Comparison of ENCODE assay signal across 9 mouse cellular contexts in the genomic region with DNA sequence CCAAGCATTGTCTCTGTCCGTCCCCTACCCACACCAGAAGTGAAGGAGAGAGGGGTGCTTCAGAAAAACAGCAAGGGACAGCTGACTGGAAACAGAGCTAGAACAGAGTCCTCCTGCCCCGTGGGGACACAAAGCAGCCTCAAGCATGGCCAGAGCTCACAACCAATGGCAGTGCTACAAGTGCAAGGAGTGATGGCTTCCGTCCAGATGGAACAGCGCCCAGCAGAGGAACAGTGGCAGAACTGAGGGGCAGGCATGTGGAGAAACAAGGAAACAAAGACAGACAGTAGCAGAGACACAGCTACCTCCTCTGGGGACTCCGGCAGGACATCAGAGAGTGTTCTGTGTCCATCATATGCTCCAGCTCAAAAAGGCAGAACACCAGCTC. TPM values are rescaled to one million over a fixed set of nuclear protein-coding genes. Genes with fewer than 3 reads are reported as not detected.
A peak's percentile ranks its signal among the peaks of the same experiment; 100 is the strongest.
DNase-seq lines count a peak whose midpoint lies in the region; ATAC-seq and TF ChIP-seq lines count a peak whose summit lies in the region.
"Had no signal": no experiment of that assay in that cellular context is flagged by ENCODE, and none has a peak within 500 bp of the region (broad histone marks: within the 10 kb centered on the region; RNA-seq: fewer than 3 reads in every experiment).

No protein-coding gene starts in this region.

- WGBS in kidney, adult 2 months, result 31% methylated on average over 5 of the region's 5 CpGs
- 78% methylated on average over 5 of the region's 5 CpGs for WGBS in kidney, embryonic 14.5 days
- WGBS in heart, embryonic 13.5 days, result 27% methylated on average over 5 of the region's 5 CpGs

- H3K4me2 ChIP-seq in kidney, embryonic 14.5 days (replicated peaks; ENCODE audit: low read depth, low read length), result no peak overlapping the region
- peak overlapping the region; percentile 54 for H3K4me2 ChIP-seq in heart, embryonic 13.5 days

- TF ChIP-seq POLR2A in kidney, adult 2 months (IDR thresholded peaks at IDR 0.05; ENCODE audit: low read depth, low read length), result no peak

- DNase-seq in kidney, adult 2 months, result peak; percentile 93
- DNase-seq in cerebellum, postnatal 4 days (ENCODE audit: low spot score in 2 of 2), result peak; percentile 75 to 95
- DNase-seq in layer of hippocampus, adult 11-12 months (ENCODE audit: low spot score), result peak; percentile 87
- DNase-seq in lung, postnatal 10 days, result peak; percentile 88
- DNase-seq in right cerebral cortex, postnatal 36 days (ENCODE audit: low spot score in 2 of 2), result peak; percentile 56 to 65
- no peak for DNase-seq in thymus, postnatal 25 days

- H3K27me3 ChIP-seq in kidney, adult 2 months (replicated peaks; ENCODE audit: control insufficient read depth, insufficient read depth, low read length), result no peaks in the 10 kb centered on the region
- H3K27me3 ChIP-seq in kidney, embryonic 14.5 days (ENCODE audit: control insufficient read depth, insufficient read depth, low read length), result no peaks in the 10 kb centered on the region
- H3K27me3 ChIP-seq in heart, embryonic 13.5 days (replicated peaks), result no peaks in the 10 kb centered on the region

- H3K9me3 ChIP-seq in kidney, embryonic 14.5 days (ENCODE audit: control insufficient read depth, low read length), result no peaks in the 10 kb centered on the region
- H3K9me3 ChIP-seq in heart, embryonic 13.5 days, result no peaks in the 10 kb centered on the region

- peaks cover 11% of the 10 kb centered on the region; the same call in 1 of the 2 replicates for H3K4me1 ChIP-seq in kidney, adult 2 months (ENCODE audit: control insufficient read depth, insufficient read depth, low read length)
- no peaks in the 10 kb centered on the region for H3K4me1 ChIP-seq in kidney, embryonic 14.5 days (ENCODE audit: control insufficient read depth, insufficient read depth, low read length)
- H3K4me1 ChIP-seq in heart, embryonic 13.5 days, result peaks cover 51% of the 10 kb centered on the region

- no peak for ATAC-seq in kidney, embryonic 14.5 days (ENCODE audit: low FRiP score, low TSS enrichment)
- ATAC-seq in heart, embryonic 13.5 days (ENCODE audit: extremely low read depth, insufficient number of reproducible peaks, low FRiP score, low TSS enrichment), result peak; percentile 62; the same call in 1 of the 2 replicates

- peak overlapping the region; percentile 41; the same call in 1 of the 2 replicates for H3K27ac ChIP-seq in kidney, adult 2 months (ENCODE audit: insufficient read depth, low read depth, low read length)
- no peak overlapping the region for H3K27ac ChIP-seq in kidney, embryonic 14.5 days (ENCODE audit: low read depth, low read length)
- peak overlapping the region; percentile 95 for H3K27ac ChIP-seq in heart, embryonic 13.5 days (replicated peaks)
- H3K27ac ChIP-seq: macrophage had no signal

- H3K36me3 ChIP-seq in kidney, adult 2 months (ENCODE audit: control insufficient read depth, insufficient read depth, low read length), result no peaks in the 10 kb centered on the region
- no peaks in the 10 kb centered on the region for H3K36me3 ChIP-seq in kidney, embryonic 14.5 days (ENCODE audit: control insufficient read depth, insufficient read depth, low read length)
- H3K36me3 ChIP-seq in heart, embryonic 13.5 days, result no peaks in the 10 kb centered on the region

- no peak overlapping the region for H3K4me3 ChIP-seq in kidney, adult 2 months (ENCODE audit: insufficient read depth, low read depth, low read length)
- no peak overlapping the region for H3K4me3 ChIP-seq in kidney, embryonic 14.5 days (ENCODE audit: low read length)
- peak overlapping the region; percentile 20; the same call in 1 of the 2 replicates for H3K4me3 ChIP-seq in heart, embryonic 13.5 days

- no peak for TF ChIP-seq CTCF in kidney, adult 2 months (conservative IDR thresholded peaks at IDR 0.05; ENCODE audit: insufficient read depth, insufficient read length, low read depth, low read length)

- no peak overlapping the region for H3K9ac ChIP-seq in kidney, embryonic 14.5 days (ENCODE audit: low read depth, low read length)
- peak overlapping the region; percentile 62 for H3K9ac ChIP-seq in heart, embryonic 13.5 days

RNA-seq across cellular contexts. Expression of a gene that starts 26.1 kb away (rescaled TPM):
- polyA plus RNA-seq in kidney, adult 2 months (2012; rRNA removed), result 454 and 517 TPM in 2 replicates
- polyA plus RNA-seq in kidney, embryonic 14.5 days (2014; fragmentation: Nextera tagmentation; extraction: Ambion mirVana), result 15.0 and 24.2 TPM in 2 replicates
- 11.0 and 12.3 TPM in 2 replicates for polyA plus RNA-seq in heart, embryonic 13.5 days (2015; fragmentation: Nextera tagmentation; extraction: Ambion mirVana)

RNA-seq across cellular contexts. Expression of a gene that starts 46.9 kb away (rescaled TPM):
- 63.0 and 74.9 TPM in 2 replicates for polyA plus RNA-seq in kidney, adult 2 months (2012; rRNA removed)
- polyA plus RNA-seq in kidney, embryonic 14.5 days (2014; fragmentation: Nextera tagmentation; extraction: Ambion mirVana), result 24.6 and 35.1 TPM in 2 replicates
- 34.4 and 34.6 TPM in 2 replicates for polyA plus RNA-seq in heart, embryonic 13.5 days (2015; fragmentation: Nextera tagmentation; extraction: Ambion mirVana)

RNA-seq across cellular contexts. Expression of a gene that starts 52.2 kb away (rescaled TPM):
- polyA plus RNA-seq in kidney, adult 2 months (2012; rRNA removed), result 36.2 and 45.6 TPM in 2 replicates
- polyA plus RNA-seq in kidney, embryonic 14.5 days (2014; fragmentation: Nextera tagmentation; extraction: Ambion mirVana), result 107 and 146 TPM in 2 replicates
- polyA plus RNA-seq in heart, embryonic 13.5 days (2015; fragmentation: Nextera tagmentation; extraction: Ambion mirVana), result 77.4 and 87.2 TPM in 2 replicates

RNA-seq across cellular contexts. Expression of a gene that starts 57.6 kb away (rescaled TPM):
- polyA plus RNA-seq in kidney, adult 2 months (2012; rRNA removed), result 24.0 and 31.6 TPM in 2 replicates
- 27.1 and 35.3 TPM in 2 replicates for polyA plus RNA-seq in kidney, embryonic 14.5 days (2014; fragmentation: Nextera tagmentation; extraction: Ambion mirVana)
- polyA plus RNA-seq in heart, embryonic 13.5 days (2015; fragmentation: Nextera tagmentation; extraction: Ambion mirVana), result 9.3 and 10.6 TPM in 2 replicates

Comparison
In these comparisons a context has a peak if more than half of its experiments do, and no peak if none do; other contexts are left out.
1. RNA of a gene that starts 26.1 kb away (polyA plus RNA-seq): 454 to 517 TPM in kidney, adult 2 months; 15.0 to 24.2 TPM in kidney, embryonic 14.5 days and 11.0 to 12.3 TPM in heart, embryonic 13.5 days; every median in the first group is over 10 times any median in the second.